Mouse (Mus musculus) kidney, adult 2 months (tissue): ENCODE results near the gene Tom1l1.

Experiments
- CTCF ChIP-seq: fragments of 200-500 bp; conservative IDR thresholded peaks from 2 replicates; pipeline ENCODE4 v1.5.1; 2011; ENCODE audit warnings: low read depth, mild to moderate bottlenecking, control low read depth, low read length, moderate library complexity, mixed read lengths; ENCODE audit not compliant: insufficient read depth, insufficient read length
- POLR2A ChIP-seq: fragments of 200-500 bp; IDR thresholded peaks from one replicate; pipeline ENCODE4 v1.6.1; 2011; ENCODE audit warnings: low read depth, low read length, control low read depth

DNA sequence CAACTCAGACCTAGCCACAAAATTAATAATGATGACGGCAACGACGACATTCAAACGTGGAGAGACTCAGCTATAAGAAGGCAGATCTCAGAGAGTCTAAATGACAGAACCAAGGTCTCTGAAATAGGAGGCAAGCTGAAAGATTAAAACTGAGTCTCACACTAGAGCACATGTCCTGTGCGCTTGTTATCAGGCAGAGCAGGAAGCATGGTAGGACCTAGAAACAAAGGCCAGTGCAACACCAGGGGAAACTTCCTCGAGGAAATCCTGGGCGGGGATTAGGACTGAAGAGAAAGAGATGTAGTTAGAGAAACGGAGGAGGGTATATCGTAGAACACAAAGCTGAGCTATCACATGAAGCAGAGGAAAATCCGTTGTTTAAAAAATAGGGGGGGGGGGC is 38.6 kb upstream of the Tom1l1 start:
- TF ChIP-seq CTCF (no peak), POLR2A (no peak)
